Comparison of ENCODE assay signal across 8 mouse cellular contexts in genomic region chr1:171504586-171504985, GRCm38 (mm10). TPM values are rescaled to one million over a fixed set of nuclear protein-coding genes. Genes with fewer than 3 reads are reported as not detected.
DNase-seq lines count a peak whose midpoint lies in the region; ATAC-seq lines count a peak whose summit lies in the region.

No protein-coding gene starts in this region.

- no peak overlapping the region for H3K9ac ChIP-seq in kidney, embryonic 14.5 days (ENCODE audit: low read depth, low read length)
- H3K9ac ChIP-seq in hindbrain, embryonic 14.5 days: peak overlapping the region; percentile 88
- H3K9ac ChIP-seq in midbrain, embryonic 15.5 days: peak overlapping the region; percentile 48

- DNase-seq in kidney, adult 9 months: no peak
- peak; percentile 2 for DNase-seq in R1 (ENCODE audit: low read depth, low spot score)
- no peak for DNase-seq in hindbrain, embryonic 14.5 days (ENCODE audit: low spot score)
- no peak for DNase-seq in natural killer cell, adult 2 months (ENCODE audit: low spot score in 2 of 2)
- DNase-seq in Muller cell, postnatal 12 days (ENCODE audit: inconsistent ontology term): no peak
- DNase-seq in gastrocnemius, postnatal 25 days: no peak

- no peaks in the 10 kb centered on the region for H3K9me3 ChIP-seq in kidney, embryonic 14.5 days (ENCODE audit: control insufficient read depth, low read length)
- H3K9me3 ChIP-seq in hindbrain, embryonic 14.5 days (ENCODE audit: control insufficient read depth, low read length): no peaks in the 10 kb centered on the region
- H3K9me3 ChIP-seq in midbrain, embryonic 15.5 days: no peaks in the 10 kb centered on the region

- ATAC-seq in kidney, embryonic 14.5 days (ENCODE audit: low FRiP score, low TSS enrichment): no peak
- ATAC-seq in hindbrain, embryonic 14.5 days (ENCODE audit: low FRiP score): no peak
- no peak for ATAC-seq in midbrain, embryonic 15.5 days (replicated peaks)

- 0 out of 2 replicates have a peak, but pooled peaks cover 8% of the 10 kb centered on the region for H3K4me1 ChIP-seq in kidney, embryonic 14.5 days (ENCODE audit: control insufficient read depth, insufficient read depth, low read length)
- H3K4me1 ChIP-seq in hindbrain, embryonic 14.5 days (replicated peaks; ENCODE audit: control insufficient read depth, insufficient read depth, low read length): peaks cover 11% of the 10 kb centered on the region; the same call in 1 of the 2 replicates
- peaks cover 17% of the 10 kb centered on the region for H3K4me1 ChIP-seq in midbrain, embryonic 15.5 days

- no peaks in the 10 kb centered on the region for H3K27me3 ChIP-seq in kidney, embryonic 14.5 days (ENCODE audit: control insufficient read depth, insufficient read depth, low read length)
- H3K27me3 ChIP-seq in hindbrain, embryonic 14.5 days (ENCODE audit: control insufficient read depth, insufficient read depth, low read length): no peaks in the 10 kb centered on the region
- no peaks in the 10 kb centered on the region; the same call in 1 of the 2 replicates for H3K27me3 ChIP-seq in midbrain, embryonic 15.5 days (replicated peaks)

- H3K27ac ChIP-seq in kidney, embryonic 14.5 days (ENCODE audit: low read depth, low read length): no peak overlapping the region
- peak overlapping the region; percentile 98 for H3K27ac ChIP-seq in hindbrain, embryonic 14.5 days
- H3K27ac ChIP-seq in midbrain, embryonic 15.5 days: peak overlapping the region; percentile 56; the same call in 1 of the 2 replicates

- WGBS in kidney, embryonic 14.5 days: 73% methylated on average over 4 of the region's 4 CpGs
- 71% methylated on average over 4 of the region's 4 CpGs for WGBS in hindbrain, embryonic 14.5 days
- WGBS in midbrain, embryonic 15.5 days: 60% methylated on average over 4 of the region's 4 CpGs

- H3K4me2 ChIP-seq in kidney, embryonic 14.5 days (replicated peaks; ENCODE audit: low read depth, low read length): peak overlapping the region; percentile 70
- peak overlapping the region; percentile 79 for H3K4me2 ChIP-seq in hindbrain, embryonic 14.5 days (replicated peaks)
- H3K4me2 ChIP-seq in midbrain, embryonic 15.5 days: peak overlapping the region; percentile 81

- H3K36me3 ChIP-seq in kidney, embryonic 14.5 days (ENCODE audit: control insufficient read depth, insufficient read depth, low read length): no peaks in the 10 kb centered on the region
- H3K36me3 ChIP-seq in hindbrain, embryonic 14.5 days (replicated peaks; ENCODE audit: control insufficient read depth, insufficient read depth): no peaks in the 10 kb centered on the region
- H3K36me3 ChIP-seq in midbrain, embryonic 15.5 days (replicated peaks): no peaks in the 10 kb centered on the region

- H3K4me3 ChIP-seq in kidney, embryonic 14.5 days (ENCODE audit: low read length): peak overlapping the region; percentile 63; the same call in 1 of the 2 replicates
- peak overlapping the region; percentile 78 for H3K4me3 ChIP-seq in hindbrain, embryonic 14.5 days (replicated peaks; ENCODE audit: low read length)
- H3K4me3 ChIP-seq in midbrain, embryonic 15.5 days: peak overlapping the region; percentile 72

RNA-seq across cellular contexts. Expression of gene Alyref2, which starts 1.3 kb away (rescaled TPM):
- 10.3 and 14.7 TPM in 2 replicates for polyA plus RNA-seq in kidney, embryonic 14.5 days (2014; fragmentation: Nextera tagmentation; extraction: Ambion mirVana)
- 23.0 and 29.8 TPM in 2 replicates for polyA plus RNA-seq in hindbrain, embryonic 14.5 days (2014; fragmentation: Nextera tagmentation; extraction: Ambion mirVana)
- 33.1 and 34.3 TPM in 2 replicates for polyA plus RNA-seq in midbrain, embryonic 15.5 days (2015; fragmentation: Nextera tagmentation; extraction: Ambion mirVana)
- 1 to 10 TPM; 1.6 to 1.9 TPM for total RNA-seq in gastrocnemius, postnatal 25 days (2021)

RNA-seq across cellular contexts. Expression of gene Itln1, which starts 30.5 kb away (rescaled TPM):
- polyA plus RNA-seq in kidney, embryonic 14.5 days (2014; fragmentation: Nextera tagmentation; extraction: Ambion mirVana): not detected in 2 replicates
- not detected in 2 replicates for polyA plus RNA-seq in hindbrain, embryonic 14.5 days (2014; fragmentation: Nextera tagmentation; extraction: Ambion mirVana)
- not detected in 2 replicates for polyA plus RNA-seq in midbrain, embryonic 15.5 days (2015; fragmentation: Nextera tagmentation; extraction: Ambion mirVana)
- total RNA-seq in gastrocnemius, postnatal 25 days (2021): not detected

RNA-seq across cellular contexts. Expression of gene Cd244a, which starts 54.4 kb away (rescaled TPM):
- polyA plus RNA-seq in kidney, embryonic 14.5 days (2014; fragmentation: Nextera tagmentation; extraction: Ambion mirVana): not detected in 2 replicates
- polyA plus RNA-seq in hindbrain, embryonic 14.5 days (2014; fragmentation: Nextera tagmentation; extraction: Ambion mirVana): not detected in 2 replicates
- not detected in 2 replicates for polyA plus RNA-seq in midbrain, embryonic 15.5 days (2015; fragmentation: Nextera tagmentation; extraction: Ambion mirVana)
- total RNA-seq in gastrocnemius, postnatal 25 days (2021): not detected
